In the genomic region with DNA sequence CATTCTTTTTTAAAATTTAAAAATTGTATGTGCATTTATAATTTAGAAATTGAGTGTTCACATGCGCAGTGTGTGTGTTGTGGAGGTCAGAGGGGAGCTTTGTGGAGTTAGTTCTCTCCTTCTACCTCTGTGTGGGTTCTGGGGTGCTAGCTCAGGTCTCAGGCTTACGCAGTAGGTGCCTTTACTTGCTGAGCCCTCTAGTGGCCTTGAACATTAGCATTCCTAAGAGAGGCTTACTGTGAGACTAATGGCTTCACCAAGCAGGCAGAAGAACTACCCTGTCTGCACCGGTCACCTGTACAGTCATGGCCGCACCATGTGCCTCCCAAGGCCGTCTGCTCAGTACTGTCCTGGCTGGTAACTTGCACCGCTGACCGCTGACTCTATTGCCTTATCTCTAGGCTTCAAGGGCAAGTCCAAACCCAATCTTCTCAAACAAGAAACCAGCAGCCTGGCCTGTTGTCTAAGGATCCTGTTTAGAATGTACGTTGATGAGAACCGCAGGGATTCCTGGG, we compare ENCODE assay signal across 16 mouse cellular contexts. TPM values are rescaled to one million over a fixed set of nuclear protein-coding genes. Genes with fewer than 3 reads are reported as not detected.
DNase-seq lines count a peak whose midpoint lies in the region; ATAC-seq and TF ChIP-seq lines count a peak whose summit lies in the region.
"Had no signal": no experiment of that assay in that cellular context is flagged by ENCODE, and none has a peak within 500 bp of the region (broad histone marks: within the 10 kb centered on the region; RNA-seq: fewer than 3 reads in every experiment).

No protein-coding gene starts in this region.

- no peak overlapping the region for H3K27ac ChIP-seq in kidney, postnatal 0 days
- H3K27ac ChIP-seq in thymus, adult 2 months (ENCODE audit: control insufficient read depth, insufficient read depth, low read length), result no peak overlapping the region
- H3K27ac ChIP-seq: embryonic facial prominence, embryonic 10.5 days; heart, adult 2 months; hindbrain, embryonic 15.5 days; lung, embryonic 15.5 days had no signal

- no peaks in the 10 kb centered on the region for H3K9me3 ChIP-seq in kidney, postnatal 0 days (replicated peaks; ENCODE audit: low read length)
- H3K9me3 ChIP-seq: embryonic facial prominence, embryonic 10.5 days; hindbrain, embryonic 15.5 days; lung, embryonic 15.5 days had no signal

- no peak overlapping the region for H3K4me3 ChIP-seq in kidney, postnatal 0 days (replicated peaks; ENCODE audit: low read depth, low read length)
- no peak overlapping the region for H3K4me3 ChIP-seq in thymus, adult 2 months (ENCODE audit: control insufficient read depth, insufficient read depth, low read length)
- H3K4me3 ChIP-seq: embryonic facial prominence, embryonic 10.5 days; erythroblast, embryonic 14.5 days; heart, adult 2 months; hindbrain, embryonic 15.5 days; lung, embryonic 15.5 days had no signal

- DNase-seq in kidney, postnatal 0 days (ENCODE audit: low spot score), result no peak
- no peak for DNase-seq in kidney, postnatal 36 days
- peak; percentile 13 for DNase-seq in thymus, postnatal 14 days
- DNase-seq in thymus, adult 2 months, result no peak
- DNase-seq in adrenal gland, postnatal 10 days, result peak; percentile 26
- no peak for DNase-seq in left cerebral cortex, postnatal 10 days (ENCODE audit: extremely low spot score in 1 of 2, low spot score in 2 of 2)
- DNase-seq in right cerebral cortex, postnatal 25 days, result no peak
- DNase-seq in thymus, postnatal 25 days, result no peak
- DNase-seq: cerebellum, postnatal 14 days; heart, adult 2 months had no signal

- H3K4me1 ChIP-seq in kidney, postnatal 0 days (replicated peaks; ENCODE audit: insufficient read depth, low read length), result no peaks in the 10 kb centered on the region
- H3K4me1 ChIP-seq in thymus, adult 2 months (replicated peaks; ENCODE audit: control insufficient read depth, insufficient read depth, low read length), result peaks cover 7% of the 10 kb centered on the region; the same call in 1 of the 2 replicates
- H3K4me1 ChIP-seq: hindbrain, embryonic 15.5 days; lung, embryonic 15.5 days had no signal

- WGBS in kidney, postnatal 0 days, result 79% methylated on average over 9 of the region's 9 CpGs
- WGBS in thymus, adult 2 months, result 94% methylated on average over 9 of the region's 9 CpGs

- H3K36me3 ChIP-seq in kidney, postnatal 0 days (ENCODE audit: insufficient read depth, low read length), result peaks cover 37% of the 10 kb centered on the region
- peaks cover 38% of the 10 kb centered on the region for H3K36me3 ChIP-seq in thymus, adult 2 months (ENCODE audit: control insufficient read depth, insufficient read depth, low read length)

- no peak for ATAC-seq in kidney, postnatal 0 days (replicated peaks; ENCODE audit: low FRiP score, low read depth)
- ATAC-seq: forebrain, embryonic 16.5 days had no signal

- H3K4me2 ChIP-seq in kidney, postnatal 0 days (ENCODE audit: low read length), result no peak overlapping the region
- H3K4me2 ChIP-seq: hindbrain, embryonic 15.5 days; lung, embryonic 15.5 days; midbrain, embryonic 11.5 days had no signal

- peak; percentile 15; the same call in 1 of the 2 replicates for TF ChIP-seq CTCF in kidney, postnatal 0 days (IDR thresholded peaks at IDR 0.05; ENCODE audit: low read depth)
- no peak for TF ChIP-seq CTCF in thymus, adult 2 months (IDR thresholded peaks at IDR 0.05; ENCODE audit: borderline replicate concordance, control insufficient read depth, extremely low read depth, insufficient read depth, low read length, poor library complexity)

- TF ChIP-seq POLR2A in thymus, adult 2 months (IDR thresholded peaks at IDR 0.05; ENCODE audit: control insufficient read depth, extremely low read depth, insufficient read depth, low read length, poor library complexity), result no peak

- no peak overlapping the region for H3K9ac ChIP-seq in kidney, postnatal 0 days (ENCODE audit: low read depth, low read length)
- H3K9ac ChIP-seq: hindbrain, embryonic 15.5 days; lung, embryonic 15.5 days had no signal

- intact Hi-C loops in left cerebral cortex, postnatal 10 days (cut with DNase I), result no loop called here

- no peaks in the 10 kb centered on the region for H3K27me3 ChIP-seq in kidney, postnatal 0 days (ENCODE audit: insufficient read depth, low read length)
- no peaks in the 10 kb centered on the region for H3K27me3 ChIP-seq in thymus, adult 2 months (ENCODE audit: control insufficient read depth, insufficient read depth, low read length)
- H3K27me3 ChIP-seq: hindbrain, embryonic 15.5 days; lung, embryonic 15.5 days had no signal

RNA-seq across cellular contexts. Expression of a gene that starts 14.4 kb away (rescaled TPM):
- polyA plus RNA-seq in kidney, postnatal 0 days (2015; fragmentation: Nextera tagmentation; extraction: Ambion mirVana), result 64.2 and 71.6 TPM in 2 replicates
- polyA plus RNA-seq in thymus, adult 2 months (2012; rRNA removed), result 27.8 and 28.7 TPM in 2 replicates
- 10 to 100 TPM; 47.5 to 53.6 TPM for total RNA-seq in adrenal gland, postnatal 10 days (2021)
- 10 to 100 TPM; 73.5 to 76.0 TPM for total RNA-seq in left cerebral cortex, postnatal 10 days (2021)

Comparison
In these comparisons a context has a peak if more than half of its experiments do, and no peak if none do; other contexts are left out.
1. DNase-seq: peak in thymus, postnatal 14 days (single experiment) and adrenal gland, postnatal 10 days (single experiment); none in kidney, postnatal 0 days (single experiment), kidney, postnatal 36 days (0 of 2), thymus, adult 2 months (single experiment), left cerebral cortex, postnatal 10 days (0 of 2), right cerebral cortex, postnatal 25 days (single experiment) and thymus, postnatal 25 days (single experiment).